Mouse (Mus musculus): ENCODE measurements at regions not wholly inside any gene's neighbourhood (a gene's known extent, or its start where the extent isn't known, plus 50 kb on each side); places are given as distances from the start of the nearest gene placed in this dataset.

- DNase-seq (ENCODE audit: low spot score in 2 of 2) = no peak
Observed at GRCm38 (mm10) chr16:29865075-29865740, 199.0 kb upstream of the Hes1 start.

GRCm38 (mm10) chr16:29871395-29871794 is 192.8 kb upstream of the Hes1 start:
- DNase-seq (ENCODE audit: low spot score in 2 of 2) = no peak

- no peak for DNase-seq (ENCODE audit: low spot score in 2 of 2)
Observed at GRCm38 (mm10) chr16:29876196-29876595, 188.0 kb upstream of the Hes1 start.

GRCm38 (mm10) chr16:29877372-29878123 is 186.6 kb upstream of the Hes1 start:
- DNase-seq (ENCODE audit: low spot score in 2 of 2) = no peak

- no peak for DNase-seq (ENCODE audit: low spot score in 2 of 2)
Observed at GRCm38 (mm10) chr16:29879665-29880064, 184.5 kb upstream of the Hes1 start.

- DNase-seq (ENCODE audit: low spot score in 2 of 2) = no peak
Observed at GRCm38 (mm10) chr16:29881497-29881896, 182.7 kb upstream of the Hes1 start.

GRCm38 (mm10) chr16:29882226-29882972 is 181.8 kb upstream of the Hes1 start:
- no peak for DNase-seq (ENCODE audit: low spot score in 2 of 2)

- no peak for DNase-seq (ENCODE audit: low spot score in 2 of 2)
Observed at GRCm38 (mm10) chr16:29883252-29883992, 180.8 kb upstream of the Hes1 start.

GRCm38 (mm10) chr16:29884899-29885298 is 179.3 kb upstream of the Hes1 start:
- peak in 1 of 2 experiments; percentile 25 for DNase-seq (ENCODE audit: low spot score in 2 of 2)

- DNase-seq (ENCODE audit: low spot score in 2 of 2) = no peak
Observed at GRCm38 (mm10) chr16:29886755-29887154, 177.4 kb upstream of the Hes1 start.

- no peak for DNase-seq (ENCODE audit: low spot score in 2 of 2)
Observed at GRCm38 (mm10) chr16:29889346-29889745, 174.8 kb upstream of the Hes1 start.

GRCm38 (mm10) chr16:29891472-29891871 is 172.7 kb upstream of the Hes1 start:
- no peak for DNase-seq (ENCODE audit: low spot score in 2 of 2)

- DNase-seq (ENCODE audit: low spot score in 2 of 2) = no peak
Observed at GRCm38 (mm10) chr16:29893871-29894828, 170.0 kb upstream of the Hes1 start.

GRCm38 (mm10) chr16:29896393-29896792 is 167.8 kb upstream of the Hes1 start:
- no peak for DNase-seq (ENCODE audit: low spot score in 2 of 2)

- DNase-seq (ENCODE audit: low spot score in 2 of 2) = no peak
Observed at GRCm38 (mm10) chr16:29903510-29903909, 160.7 kb upstream of the Hes1 start.

- no peak for DNase-seq (ENCODE audit: low spot score in 2 of 2)
Observed at GRCm38 (mm10) chr16:29904183-29904775, 159.9 kb upstream of the Hes1 start.

GRCm38 (mm10) chr16:29907331-29907730 is 156.9 kb upstream of the Hes1 start:
- DNase-seq (ENCODE audit: low spot score in 2 of 2) = no peak

- no peak for DNase-seq (ENCODE audit: low spot score in 2 of 2)
Observed at GRCm38 (mm10) chr16:29908031-29908430, 156.2 kb upstream of the Hes1 start.

- DNase-seq (ENCODE audit: low spot score in 2 of 2) = no peak
Observed at GRCm38 (mm10) chr16:29909923-29910465, 154.2 kb upstream of the Hes1 start.

GRCm38 (mm10) chr16:29911164-29911571 is 153.0 kb upstream of the Hes1 start:
- no peak for DNase-seq (ENCODE audit: low spot score in 2 of 2)
